Mouse (Mus musculus) heart, embryonic 15.5 days (tissue): Measurements from ENCODE around the gene Mrm3. TPM values are rescaled to one million over a fixed set of nuclear protein-coding genes. Genes with fewer than 3 reads are reported as not detected.
A peak's percentile ranks its signal among the peaks of the same experiment; 100 is the strongest.
"Not testable (repeated sequence)": the region's sequence is repeated elsewhere in the genome, so short reads cannot be mapped to it uniquely, and the experiment has no call there.

Source experiments
- ATAC-seq: fragments of 200-750 bp; cut with Nextera tagmentation; replicated peaks from 2 replicates; pipeline ENCODE4 v1.8.0; 2017; ENCODE audit warnings: low read depth, moderate TSS enrichment; ENCODE audit not compliant: insufficient number of reproducible peaks, insufficient read depth, low FRiP score
- H3K27ac ChIP-seq: fragments of 300-500 bp; sonication (generic); 2 replicates; pipeline ENCODE4 v1.5.1; 2015; ENCODE audit warnings: mild to moderate bottlenecking, inconsistent platforms
- H3K27me3 ChIP-seq: fragments of 300-500 bp; sonication (generic); 2 replicates; pipeline ENCODE4 v1.6.1; 2015; ENCODE audit warnings: inconsistent platforms
- H3K36me3 ChIP-seq: fragments of 300-500 bp; sonication (generic); 2 replicates; pipeline ENCODE4 v1.6.1; 2015; ENCODE audit warnings: mild to moderate bottlenecking, inconsistent platforms
- H3K4me1 ChIP-seq: fragments of 300-500 bp; sonication (generic); replicated peaks from 2 replicates; pipeline ENCODE4 v1.6.1; 2015; ENCODE audit warnings: inconsistent platforms
- H3K4me2 ChIP-seq: fragments of 300-500 bp; sonication (generic); 2 replicates; pipeline ENCODE4 v1.6.1; 2015; ENCODE audit warnings: inconsistent platforms, mild to moderate bottlenecking, moderate library complexity
- H3K4me3 ChIP-seq: fragments of 300-500 bp; sonication (generic); 2 replicates; pipeline ENCODE4 v1.5.1; 2015; ENCODE audit warnings: mild to moderate bottlenecking, inconsistent platforms
- H3K9ac ChIP-seq: fragments of 300-500 bp; sonication (generic); 2 replicates; pipeline ENCODE4 v1.6.1; 2015; ENCODE audit warnings: mild to moderate bottlenecking, inconsistent platforms
- H3K9me3 ChIP-seq: fragments of 300-500 bp; sonication (generic); replicated peaks from 2 replicates; pipeline ENCODE4 v1.6.1; 2016; ENCODE audit warnings: inconsistent platforms
- WGBS: fragments of 180-500 bp; shearing (Covaris S2); methylation state at CpG from one replicate; pipeline ENCODE4 v1.1.7; 2015; ENCODE audit warnings: mixed read lengths; 5-methylcytosine and 5-hydroxymethylcytosine counted together
- polyA plus RNA-seq: library from polyadenylated mRNA; unstranded; fragments of >200 nt; fragmentation: Nextera tagmentation; extraction: Ambion mirVana; gene quantifications from 2 replicates; pipeline ENCODE4 v1.2.1, GENCODE M21; 2015

The Mrm3 gene
- polyA plus RNA-seq, result 22.7 and 24.8 TPM in 2 replicates

DNA sequence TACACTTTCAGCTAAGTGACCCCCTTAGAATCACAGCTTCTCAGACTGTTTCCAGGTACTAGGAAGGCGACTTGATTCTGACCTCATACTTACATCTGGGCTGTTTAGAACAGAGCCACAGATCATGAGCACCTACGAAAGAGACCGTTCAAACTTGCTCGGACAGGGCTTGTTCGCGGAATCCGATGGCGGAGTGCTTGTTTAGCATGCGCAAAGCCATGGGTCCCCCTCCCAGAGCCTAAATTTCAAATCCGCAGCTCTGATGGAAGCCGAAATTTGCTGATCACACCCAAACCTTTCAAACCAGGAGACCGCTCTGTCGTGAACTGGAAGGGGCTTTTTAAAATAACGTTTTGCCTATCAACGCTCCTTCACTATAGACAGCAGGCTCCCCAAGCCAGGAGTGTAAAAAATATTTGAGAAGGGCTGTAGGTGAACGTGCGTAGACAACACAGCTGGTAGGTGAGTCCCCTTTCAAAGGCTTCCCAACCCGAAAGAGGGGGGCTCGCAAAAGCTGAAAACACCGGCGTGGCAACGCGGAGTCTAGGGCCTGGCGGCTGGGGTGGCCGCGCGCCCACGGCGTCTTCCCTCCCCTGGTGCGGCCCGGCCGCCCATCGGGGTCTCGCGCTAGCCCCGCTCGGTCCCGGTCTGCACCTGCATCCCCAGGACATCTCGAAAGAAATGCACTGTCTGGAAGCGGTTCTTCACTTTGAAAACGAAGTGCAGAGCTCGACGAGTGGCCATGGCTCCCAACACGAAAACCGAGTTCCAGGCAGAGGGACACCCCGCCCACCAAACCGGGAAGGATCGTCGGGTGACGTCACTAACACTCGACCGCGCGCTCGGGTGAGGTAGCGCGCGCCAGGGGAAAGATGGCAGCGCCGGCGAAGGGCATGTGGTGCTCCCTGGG is at the start of gene Mrm3, which contains the start of gene Glod4:
Gene Mrm3 (plus strand): TSS at position 815 of the 910 bp plus-strand sequence.
Gene Glod4 (minus strand): TSS at position 825 of the 910 bp plus-strand sequence.
- Histone ChIP-seq H3K9ac (peak within 1 kb of the TSS; percentile 89), H3K4me1 (peaks cover 15% of the 10 kb centered on the region), H3K36me3 (peaks cover 22% of the 10 kb centered on the region), H3K4me3 (peak within 1 kb of the TSS; percentile 89), H3K4me2 (peak within 1 kb of the TSS; percentile 64), H3K27ac (peak within 1 kb of the TSS; percentile 81), H3K27me3 (no peaks in the 10 kb centered on the region), H3K9me3 (no peaks in the 10 kb centered on the region)
- 0% methylated on average over 61 of the region's 61 CpGs for WGBS
- peak; percentile 93 for ATAC-seq

DNA sequence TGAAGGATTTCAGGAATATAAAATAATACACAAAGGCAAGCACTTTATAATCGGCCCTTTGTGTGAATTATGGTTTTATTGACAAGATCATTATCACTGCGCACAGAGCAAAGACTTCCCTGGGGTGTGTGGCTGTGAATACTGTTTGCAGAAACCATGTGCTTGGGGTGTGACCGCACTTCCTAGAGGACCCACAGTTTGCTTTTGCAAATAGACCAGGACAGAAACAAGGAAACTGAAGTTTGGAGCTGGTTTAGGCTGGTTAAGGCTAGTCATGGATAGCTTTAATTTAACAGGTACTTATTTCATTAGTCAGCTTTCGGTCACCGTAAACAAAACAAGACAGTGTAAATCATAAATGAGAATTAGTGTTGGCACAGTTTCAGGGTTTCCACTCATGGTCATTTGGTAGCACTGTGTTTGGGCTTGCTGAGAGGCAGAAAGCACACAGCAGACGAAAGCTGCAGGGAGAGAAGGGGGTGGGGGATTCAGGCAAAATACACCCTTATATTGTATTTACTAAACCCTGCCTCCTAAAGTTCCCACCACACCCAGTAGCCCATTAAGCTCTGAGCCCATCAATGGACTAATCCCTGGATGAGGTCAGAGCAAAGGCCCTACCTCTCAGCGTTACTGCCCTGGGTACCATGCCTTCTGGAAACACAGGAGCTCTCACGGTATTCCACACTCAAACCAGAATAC is 47.1 kb upstream of the Mrm3 start:
- no peak for ATAC-seq
- H3K4me1 ChIP-seq, result peaks cover 7% of the 10 kb centered on the region
- H3K27me3 ChIP-seq, result no peaks in the 10 kb centered on the region; the same call in 1 of the 2 replicates
- no peak overlapping the region for H3K27ac ChIP-seq
- H3K9ac ChIP-seq, result no peak overlapping the region
- H3K4me3 ChIP-seq, result no peak overlapping the region
- H3K9me3 ChIP-seq, result no peaks in the 10 kb centered on the region
- H3K36me3 ChIP-seq, result no peaks in the 10 kb centered on the region
- no peak overlapping the region for H3K4me2 ChIP-seq
- 65% methylated on average over 8 of the region's 8 CpGs for WGBS

GRCm38 (mm10) chr11:76196977-76197469 is 46.5 kb upstream of the Mrm3 start:
- 43% methylated on average over 8 of the region's 8 CpGs for WGBS
- Histone ChIP-seq H3K27me3 (no peaks in the 10 kb centered on the region; the same call in 1 of the 2 replicates), H3K4me2 (no peak overlapping the region), H3K27ac (no peak overlapping the region), H3K4me3 (no peak overlapping the region), H3K9ac (no peak overlapping the region), H3K4me1 (peaks cover 10% of the 10 kb centered on the region), H3K36me3 (no peaks in the 10 kb centered on the region), H3K9me3 (no peaks in the 10 kb centered on the region)
- ATAC-seq, result no peak

DNA sequence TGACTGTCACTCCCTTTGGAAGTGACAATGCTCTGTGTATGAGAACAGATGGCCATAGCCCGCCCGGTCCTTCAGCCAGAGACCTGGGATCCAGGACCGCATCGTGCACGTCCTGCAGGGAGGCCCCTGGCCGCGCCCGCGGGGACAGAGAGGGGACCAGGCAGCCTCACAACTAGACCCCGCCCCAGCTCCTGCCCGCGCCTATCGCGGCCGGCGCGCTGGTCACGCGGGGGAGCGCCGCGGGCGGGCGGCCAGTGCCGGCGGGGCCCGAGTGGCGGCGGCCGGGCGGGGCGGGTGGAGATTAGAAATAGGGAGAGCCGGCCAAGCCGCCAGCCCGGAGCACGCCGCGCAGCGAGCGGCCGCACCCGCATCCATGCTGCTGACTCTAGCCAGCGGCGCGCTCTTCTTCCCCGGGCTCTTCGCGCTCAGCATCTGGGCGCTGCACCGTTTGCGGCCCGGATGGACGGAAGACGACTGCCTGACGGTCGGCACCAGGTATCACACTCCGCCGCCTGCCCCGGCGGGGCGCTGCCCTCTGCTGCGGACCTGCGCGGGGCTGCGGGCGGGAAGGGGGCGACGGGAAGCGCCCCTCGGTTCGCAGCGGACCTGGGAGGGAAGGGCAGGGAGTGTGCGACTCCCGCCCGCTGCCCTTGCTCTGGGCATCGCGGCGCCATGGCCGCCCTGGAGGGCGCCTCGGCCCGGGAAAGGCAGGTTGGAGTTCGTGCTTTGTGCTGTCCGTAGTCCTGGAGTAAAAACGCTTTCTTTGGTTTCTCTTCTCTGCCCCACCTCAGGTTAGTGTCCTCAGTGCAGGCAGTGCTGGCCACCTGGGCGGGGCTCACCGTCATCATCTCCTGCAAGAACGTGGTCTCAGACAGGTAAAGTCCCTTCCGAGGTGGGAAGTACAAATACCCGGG is 41.5 kb upstream of the Mrm3 start:
- no peaks in the 10 kb centered on the region for H3K9me3 ChIP-seq
- no peaks in the 10 kb centered on the region for H3K36me3 ChIP-seq
- H3K9ac ChIP-seq, result peak overlapping the region; percentile 79
- peak; percentile 97 for ATAC-seq
- peaks cover 13% of the 10 kb centered on the region for H3K4me1 ChIP-seq
- H3K27me3 ChIP-seq, result no peaks in the 10 kb centered on the region; the same call in 1 of the 2 replicates
- H3K4me2 ChIP-seq, result peak overlapping the region; percentile 89
- peak overlapping the region; percentile 76 for H3K4me3 ChIP-seq
- peak overlapping the region; percentile 76 for H3K27ac ChIP-seq
- WGBS, result 1% methylated on average over 84 of the region's 90 CpGs

DNA sequence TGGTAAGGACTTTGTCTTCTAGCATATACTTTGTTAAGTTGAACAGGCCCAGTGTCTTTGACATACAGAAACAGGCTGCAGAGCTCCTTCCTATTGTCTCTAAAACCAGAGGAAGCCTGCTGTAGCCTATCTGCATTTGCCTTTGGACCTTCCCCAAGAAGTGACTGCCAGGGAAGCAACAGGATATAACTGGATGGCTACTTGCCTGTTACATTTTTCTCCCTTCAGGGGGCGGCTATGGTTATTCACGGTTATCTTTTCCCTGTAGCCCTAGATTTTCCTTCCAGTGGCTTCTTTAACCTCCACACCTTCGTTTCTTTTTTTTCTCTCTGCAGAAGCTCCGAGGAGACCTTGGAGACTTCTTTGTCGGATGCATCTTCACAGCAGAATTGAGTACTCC is 36.7 kb upstream of the Mrm3 start:
- H3K27ac ChIP-seq, result no peak overlapping the region
- no peak for ATAC-seq
- no peak overlapping the region for H3K9ac ChIP-seq

DNA sequence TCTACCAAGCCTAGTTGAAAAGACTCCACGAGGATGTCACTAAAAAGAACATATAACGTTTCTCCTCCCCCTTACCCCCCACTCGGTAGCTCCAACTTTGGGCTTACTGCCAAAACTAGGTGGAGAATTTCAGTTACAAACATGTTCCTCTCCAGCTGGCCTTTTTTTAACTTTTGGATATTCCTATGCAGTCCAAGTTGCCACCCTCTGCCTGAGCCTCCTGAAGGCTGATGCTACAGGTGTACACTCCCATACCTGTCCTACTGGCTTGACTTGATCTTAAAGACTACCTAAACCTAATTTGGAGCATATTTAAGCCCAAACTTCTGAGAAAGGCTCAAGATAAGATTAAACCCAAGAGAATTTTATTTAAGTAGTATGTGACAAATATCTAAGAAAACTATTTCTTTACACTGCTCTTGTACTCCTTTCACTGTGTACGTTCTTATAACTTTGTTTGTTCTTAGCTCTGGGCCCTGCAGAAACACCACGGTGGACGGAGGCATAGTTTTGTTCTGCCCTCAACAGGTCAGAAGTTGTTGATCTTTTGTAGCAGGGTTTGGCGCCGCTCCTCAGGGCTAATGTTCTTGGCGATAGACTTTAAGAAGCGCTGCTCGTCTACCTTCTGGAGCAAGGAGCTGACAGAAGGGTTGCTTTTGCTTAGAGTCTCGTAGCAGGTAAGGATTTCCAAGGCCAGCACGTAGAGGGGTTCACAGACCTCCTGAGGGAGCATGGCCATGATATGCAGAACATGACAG is 33.1 kb upstream of the Mrm3 start:
- H3K36me3 ChIP-seq, result peaks cover 37% of the 10 kb centered on the region
- H3K27ac ChIP-seq, result no peak overlapping the region
- H3K9ac ChIP-seq, result no peak overlapping the region
- H3K27me3 ChIP-seq, result no peaks in the 10 kb centered on the region
- H3K9me3 ChIP-seq, result no peaks in the 10 kb centered on the region
- H3K4me2 ChIP-seq, result no peak overlapping the region
- no peaks in the 10 kb centered on the region for H3K4me1 ChIP-seq
- 77% methylated on average over 13 of the region's 13 CpGs for WGBS
- no peak for ATAC-seq
- H3K4me3 ChIP-seq, result no peak overlapping the region

More for the DNA sequence above, 36.7 kb upstream of the Mrm3 start:
- Histone ChIP-seq H3K4me2 (no peak overlapping the region), H3K4me1 (peaks cover 6% of the 10 kb centered on the region), H3K27me3 (no peaks in the 10 kb centered on the region), H3K9me3 (no peaks in the 10 kb centered on the region), H3K36me3 (peaks cover 17% of the 10 kb centered on the region), H3K4me3 (no peak overlapping the region)
- WGBS, result 74% methylated on average over 5 of the region's 5 CpGs

DNA sequence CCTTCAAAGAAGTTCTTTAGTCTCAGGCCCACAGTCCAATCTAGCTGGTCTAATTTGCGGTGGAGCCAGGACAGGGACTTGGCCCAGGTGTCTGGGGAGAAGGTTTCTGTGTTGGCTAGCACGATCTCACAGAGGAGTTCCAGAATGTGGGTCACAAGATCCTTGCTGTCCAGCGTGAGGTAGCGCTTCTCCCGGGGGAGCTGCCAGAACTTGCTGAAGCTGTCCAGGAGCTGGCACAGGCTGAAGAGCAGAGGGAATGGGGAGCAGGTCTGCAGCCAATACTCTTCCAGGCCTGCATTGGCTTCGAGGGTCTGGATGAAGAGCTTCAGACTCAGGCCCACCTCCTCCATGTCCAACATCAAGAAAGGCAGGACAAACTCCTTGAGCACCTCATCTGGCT is 31.9 kb upstream of the Mrm3 start:
- H3K36me3 ChIP-seq, result peaks cover 37% of the 10 kb centered on the region
- not testable (repeated sequence) for H3K27ac ChIP-seq, H3K27me3 ChIP-seq, H3K9me3 ChIP-seq, H3K4me2 ChIP-seq, H3K4me1 ChIP-seq, ATAC-seq, H3K9ac ChIP-seq, H3K4me3 ChIP-seq
- 90% methylated on average over 5 of the region's 6 CpGs for WGBS

DNA sequence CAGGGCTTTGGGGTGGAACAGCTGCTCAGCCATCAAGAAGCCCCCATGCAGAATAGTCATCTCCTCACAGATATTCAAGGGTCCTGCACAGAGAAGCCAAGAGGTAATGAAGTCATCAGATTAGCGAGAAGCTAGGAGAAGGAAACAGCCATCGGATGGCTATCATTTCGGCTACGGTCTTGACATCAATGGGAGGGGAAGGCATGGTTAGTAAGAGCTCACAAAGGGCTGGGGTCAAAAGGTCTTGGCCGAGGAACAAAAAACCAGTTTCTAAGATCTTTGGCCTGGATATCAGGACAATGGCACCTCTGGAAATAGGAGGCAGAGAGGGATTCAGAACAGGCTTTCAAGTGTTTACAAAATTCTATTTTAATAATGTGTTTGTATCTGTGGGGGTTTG is 29.7 kb upstream of the Mrm3 start:
- no peaks in the 10 kb centered on the region for H3K9me3 ChIP-seq
- H3K27ac ChIP-seq, result no peak overlapping the region
- peaks cover 26% of the 10 kb centered on the region for H3K36me3 ChIP-seq
- WGBS, result 82% methylated on average over 5 of the region's 5 CpGs
- peaks cover 8% of the 10 kb centered on the region for H3K4me1 ChIP-seq
- no peak overlapping the region for H3K9ac ChIP-seq
- no peak overlapping the region for H3K4me2 ChIP-seq
- H3K27me3 ChIP-seq, result no peaks in the 10 kb centered on the region
- no peak overlapping the region for H3K4me3 ChIP-seq
- ATAC-seq, result no peak

DNA sequence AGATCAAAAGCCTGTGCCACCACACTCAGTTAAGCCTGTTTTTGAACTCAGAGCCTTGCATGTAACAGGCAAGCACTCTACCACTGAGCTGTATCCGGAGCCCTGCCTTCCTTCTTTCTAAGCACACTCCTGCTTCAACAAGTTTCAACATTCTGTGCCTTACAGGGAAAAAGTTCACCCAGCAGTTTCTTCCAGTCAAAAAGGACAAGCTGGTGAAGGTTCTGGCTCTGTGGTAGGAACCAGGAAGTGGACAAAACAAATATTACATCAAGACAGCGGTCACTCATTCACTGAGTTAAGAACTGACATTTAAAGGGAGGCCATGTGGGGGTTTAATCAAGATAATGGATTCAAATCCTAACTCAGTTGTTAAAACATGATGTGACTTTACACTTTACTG is 28.5 kb upstream of the Mrm3 start:
- Histone ChIP-seq H3K4me1 (peaks cover 8% of the 10 kb centered on the region), H3K27ac (no peak overlapping the region), H3K9me3 (no peaks in the 10 kb centered on the region), H3K27me3 (no peaks in the 10 kb centered on the region), H3K9ac (no peak overlapping the region), H3K4me3 (no peak overlapping the region), H3K4me2 (no peak overlapping the region), H3K36me3 (peaks cover 30% of the 10 kb centered on the region)
- no peak for ATAC-seq
- 91% methylated on average over 2 of the region's 2 CpGs for WGBS

DNA sequence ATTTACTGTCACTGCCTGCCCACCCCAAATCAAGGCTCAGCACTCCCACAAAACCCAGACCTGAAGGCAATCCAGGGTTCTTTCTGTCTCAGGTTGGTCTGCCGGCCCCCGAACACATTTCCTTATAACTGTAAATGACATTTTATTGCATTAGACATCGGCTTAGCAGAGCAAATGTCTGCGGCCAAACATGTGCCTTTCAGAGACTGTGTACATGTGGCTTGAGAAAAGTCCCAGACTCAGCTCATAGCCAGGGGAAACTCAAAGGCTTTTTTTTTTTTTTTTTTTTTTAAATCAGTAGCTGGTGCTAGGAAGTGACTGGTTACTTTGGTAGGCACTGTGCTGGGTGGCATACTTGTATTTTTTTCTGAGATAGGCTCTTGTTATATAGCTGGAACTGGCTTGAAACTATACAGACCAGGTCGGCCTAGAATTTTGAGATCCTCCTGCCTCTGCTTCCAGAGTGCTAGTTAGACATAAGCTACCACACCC is 27.4 kb upstream of the Mrm3 start:
- peak overlapping the region; percentile 88; the same call in 1 of the 2 replicates for H3K27ac ChIP-seq

More for the DNA sequence above, 27.4 kb upstream of the Mrm3 start:
- Histone ChIP-seq H3K9ac (no peak overlapping the region), H3K9me3 (no peaks in the 10 kb centered on the region), H3K4me1 (peaks cover 8% of the 10 kb centered on the region), H3K36me3 (peaks cover 32% of the 10 kb centered on the region), H3K4me3 (peak overlapping the region; percentile 77), H3K4me2 (peak overlapping the region; percentile 79), H3K27me3 (no peaks in the 10 kb centered on the region)
- no peak for ATAC-seq
- WGBS, result 89% methylated on average over 5 of the region's 5 CpGs
